Mouse (Mus musculus) G1E (cell line): ENCODE results near the gene Nans.

Experiments
- CTCF ChIP-seq: IDR thresholded peaks from 2 replicates; pipeline ENCODE4 v1.5.1; 2012; ENCODE audit warnings: low read depth, low read length, inconsistent platforms, mixed read lengths
- GATA1 ChIP-seq: IDR thresholded peaks from 2 replicates; pipeline ENCODE4 v1.6.1; 2012; ENCODE audit warnings: borderline replicate concordance, low read length, inconsistent platforms, mixed read lengths
- TAL1 ChIP-seq: conservative IDR thresholded peaks from 2 replicates; pipeline ENCODE4 v1.6.1; 2012; ENCODE audit warnings: low read depth, low read length, inconsistent platforms, mixed read lengths

- peak; percentile 100 for TF ChIP-seq CTCF
- TF ChIP-seq GATA1, result no peak
- TF ChIP-seq TAL1, result no peak
These were observed 8.3 kb downstream of the Nans start for GRCm38 (mm10) chr4:46497286-46497892.
